Mouse (Mus musculus) heart, embryonic 14.5 days (tissue): ENCODE measurements around the gene Usp36. TPM values are rescaled to one million over a fixed set of nuclear protein-coding genes. Genes with fewer than 3 reads are reported as not detected.

Experiments used
- ATAC-seq: fragments of 200-750 bp; cut with Nextera tagmentation; 2 replicates; pipeline ENCODE4 v1.8.0; 2017; ENCODE audit warnings: low read depth, moderate TSS enrichment; ENCODE audit not compliant: insufficient number of reproducible peaks, insufficient read depth, low FRiP score
- H3K27ac ChIP-seq, 2 experiments: fragments of 200-500 bp in 1 of 2; fragments of 300-500 bp in 1 of 2; sonication (generic) in 1 of 2; replicated peaks in 1 of 2; 2 replicates each; pipeline ENCODE4 v1.5.1; 2012 to 2014; ENCODE audit warnings: low read depth in 2 of 2, low read length in 2 of 2, control low read depth in 1 of 2, mild to moderate bottlenecking in 1 of 2, mixed read lengths in 1 of 2; ENCODE audit not compliant: control insufficient read depth in 1 of 2, insufficient read depth in 1 of 2
- H3K27me3 ChIP-seq: fragments of 300-500 bp; sonication (generic); 2 replicates; pipeline ENCODE4 v1.6.1; 2014; ENCODE audit warnings: mild to moderate bottlenecking, low read length, control low read depth; ENCODE audit not compliant: control insufficient read depth, insufficient read depth
- H3K36me3 ChIP-seq: fragments of 300-500 bp; sonication (generic); 2 replicates; pipeline ENCODE4 v1.6.1; 2014; ENCODE audit warnings: mild to moderate bottlenecking, control low read depth, low read length, mixed read lengths; ENCODE audit not compliant: control insufficient read depth, insufficient read depth
- H3K4me1 ChIP-seq, 2 experiments: fragments of 200-500 bp in 1 of 2; fragments of 300-500 bp in 1 of 2; sonication (generic) in 1 of 2; 2 replicates each; pipeline ENCODE4 v1.6.1; 2012 to 2014; ENCODE audit warnings: low read length in 2 of 2, control low read depth in 1 of 2, mixed read lengths in 1 of 2; ENCODE audit not compliant: control insufficient read depth in 2 of 2, insufficient read depth in 2 of 2
- H3K4me2 ChIP-seq: fragments of 300-500 bp; sonication (generic); 2 replicates; pipeline ENCODE4 v1.6.1; 2014; ENCODE audit warnings: mild to moderate bottlenecking, low read length
- H3K4me3 ChIP-seq, 2 experiments: fragments of 200-500 bp in 1 of 2; fragments of 300-500 bp in 1 of 2; sonication (generic) in 1 of 2; 2 replicates each; pipeline ENCODE4 v1.5.1; 2012 to 2014; ENCODE audit warnings: low read length in 2 of 2, mild to moderate bottlenecking in 2 of 2, control low read depth in 1 of 2, low read depth in 1 of 2, moderate library complexity in 1 of 2; ENCODE audit not compliant: control insufficient read depth in 1 of 2, insufficient read depth in 1 of 2
- H3K9ac ChIP-seq: fragments of 300-500 bp; sonication (generic); 2 replicates; pipeline ENCODE4 v1.6.1; 2014; ENCODE audit warnings: mild to moderate bottlenecking, low read length
- H3K9me3 ChIP-seq: fragments of 300-500 bp; sonication (generic); 2 replicates; pipeline ENCODE4 v1.6.1; 2016; ENCODE audit warnings: low read length, control low read depth; ENCODE audit not compliant: control insufficient read depth
- WGBS: fragments of 180-500 bp; shearing (Covaris S2); extraction: QIAGEN DNeasy Blood & Tissue Kit; methylation state at CpG from one replicate; pipeline ENCODE4 v1.1.7; 2014; 5-methylcytosine and 5-hydroxymethylcytosine counted together
- polyA plus RNA-seq: library from polyadenylated mRNA; unstranded; fragments of >200 nt; fragmentation: Nextera tagmentation; extraction: Ambion mirVana; gene quantifications from 2 replicates; pipeline ENCODE4 v1.2.1, GENCODE M21; 2014

The Usp36 gene
- polyA plus RNA-seq, 1 experiment from 2014 or later = 9.1 TPM

- Histone ChIP-seq H3K9me3 (no peaks in the 10 kb centered on the region), H3K27me3 (no peaks in the 10 kb centered on the region), H3K4me1 (peaks cover 14 to 32% of the 10 kb centered on the region in 2 experiments), H3K9ac (peak overlapping the region; percentile 92), H3K4me2 (peak overlapping the region; percentile 75), H3K27ac (peak overlapping the region; percentile 89 to 92), H3K36me3 (no peaks in the 10 kb centered on the region), H3K4me3 (peak overlapping the region; percentile 83 to 89)
- WGBS = under 1% methylated on average over 43 of the region's 43 CpGs
- ATAC-seq = no peak
Observed at GRCm38 (mm10) chr11:118247359-118248095, 42.5 kb downstream of the Usp36 start.

GRCm38 (mm10) chr11:118246724-118247123 is 43.3 kb downstream of the Usp36 start:
- Histone ChIP-seq H3K9ac (peak overlapping the region; percentile 92), H3K4me1 (peaks cover 15 to 37% of the 10 kb centered on the region in 2 experiments), H3K4me3 (peak overlapping the region in 1 of 2 experiments; percentile 83; a peak in 2 of 4 replicates), H3K4me2 (peak overlapping the region; percentile 75), H3K27ac (peak overlapping the region in 1 of 2 experiments; percentile 89; a peak in 2 of 4 replicates), H3K27me3 (no peaks in the 10 kb centered on the region), H3K9me3 (no peaks in the 10 kb centered on the region), H3K36me3 (no peaks in the 10 kb centered on the region)
- WGBS = 69% methylated on average over 5 of the region's 5 CpGs
- no peak for ATAC-seq

GRCm38 (mm10) chr11:118245130-118245529 is 44.9 kb downstream of the Usp36 start:
- H3K9me3 ChIP-seq = no peaks in the 10 kb centered on the region
- H3K4me1 ChIP-seq = peaks cover 25 to 47% of the 10 kb centered on the region in 2 experiments
- no peak overlapping the region for H3K9ac ChIP-seq
- H3K27ac ChIP-seq = no peak overlapping the region
- H3K36me3 ChIP-seq = no peaks in the 10 kb centered on the region
- ATAC-seq = no peak
- no peak overlapping the region for H3K4me3 ChIP-seq
- H3K27me3 ChIP-seq = no peaks in the 10 kb centered on the region
- H3K4me2 ChIP-seq = no peak overlapping the region
- 94% methylated on average over 2 of the region's 2 CpGs for WGBS

- Histone ChIP-seq H3K27me3 (no peaks in the 10 kb centered on the region), H3K27ac (no peak overlapping the region), H3K36me3 (no peaks in the 10 kb centered on the region), H3K4me1 (peaks cover 22 to 52% of the 10 kb centered on the region in 2 experiments), H3K9me3 (no peaks in the 10 kb centered on the region), H3K4me3 (no peak overlapping the region), H3K9ac (no peak overlapping the region), H3K4me2 (no peak overlapping the region)
- 79% methylated on average over 6 of the region's 6 CpGs for WGBS
- ATAC-seq = no peak
Observed at GRCm38 (mm10) chr11:118243627-118244261, 46.3 kb downstream of the Usp36 start.

GRCm38 (mm10) chr11:118242506-118242905 is 47.5 kb downstream of the Usp36 start:
- no peaks in the 10 kb centered on the region for H3K27me3 ChIP-seq
- H3K9me3 ChIP-seq = no peaks in the 10 kb centered on the region
- H3K27ac ChIP-seq = no peak overlapping the region
- ATAC-seq = no peak
- no peak overlapping the region for H3K4me3 ChIP-seq
- no peak overlapping the region for H3K4me2 ChIP-seq
- no peaks in the 10 kb centered on the region for H3K36me3 ChIP-seq
- H3K9ac ChIP-seq = no peak overlapping the region
- WGBS = 53% methylated on average over 4 of the region's 4 CpGs
- peaks cover 22 to 61% of the 10 kb centered on the region in 2 experiments for H3K4me1 ChIP-seq

- peak overlapping the region; percentile 41 to 43; a peak in 3 of 4 replicates for H3K27ac ChIP-seq
- no peaks in the 10 kb centered on the region for H3K9me3 ChIP-seq
- no peak overlapping the region; the same call in 1 of the 2 replicates for H3K9ac ChIP-seq
- no peak overlapping the region for H3K4me3 ChIP-seq
- no peak for ATAC-seq
- no peaks in the 10 kb centered on the region for H3K27me3 ChIP-seq
- H3K4me2 ChIP-seq = no peak overlapping the region
- 60% methylated on average over 4 of the region's 4 CpGs for WGBS
- no peaks in the 10 kb centered on the region for H3K36me3 ChIP-seq
- peaks cover 26 to 60% of the 10 kb centered on the region in 2 experiments for H3K4me1 ChIP-seq
Observed at GRCm38 (mm10) chr11:118240388-118240787, 49.7 kb downstream of the Usp36 start.

- no peak for ATAC-seq
- peak overlapping the region; percentile 34; the same call in 1 of the 2 replicates for H3K9ac ChIP-seq
- H3K4me2 ChIP-seq = no peak overlapping the region
- H3K36me3 ChIP-seq = no peaks in the 10 kb centered on the region
- WGBS = 58% methylated on average over 14 of the region's 14 CpGs
- peak overlapping the region in 1 of 2 experiments; percentile 44; a peak in 1 of 4 replicates for H3K27ac ChIP-seq
- no peak overlapping the region for H3K4me3 ChIP-seq
- H3K4me1 ChIP-seq = peaks cover 31 to 61% of the 10 kb centered on the region in 2 experiments
- H3K9me3 ChIP-seq = no peaks in the 10 kb centered on the region
- no peaks in the 10 kb centered on the region for H3K27me3 ChIP-seq
Observed at GRCm38 (mm10) chr11:118239281-118240198, 50.5 kb downstream of the Usp36 start.
